ENCODE assay signal across 20 mouse cellular contexts in the genomic region with DNA sequence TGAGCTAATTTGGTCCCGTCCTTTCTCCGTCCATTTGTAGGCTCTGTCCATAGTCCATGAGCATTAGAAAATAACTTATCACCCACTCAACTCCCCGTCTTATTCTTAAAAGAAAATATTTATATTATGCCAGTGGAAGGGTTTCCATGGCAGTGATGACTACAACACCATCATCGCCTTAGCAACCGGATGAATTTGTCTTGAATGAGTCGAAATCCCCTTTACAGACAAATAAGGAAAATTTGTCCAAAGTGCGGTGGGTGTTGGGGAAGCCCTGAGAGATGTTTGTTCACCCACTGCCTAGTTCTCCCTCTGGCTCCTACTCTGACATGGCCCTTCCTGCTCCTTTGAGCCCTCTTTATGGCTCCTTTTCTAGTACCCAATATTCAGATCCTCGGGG. TPM values are rescaled to one million over a fixed set of nuclear protein-coding genes. Genes with fewer than 3 reads are reported as not detected.
"Had no signal": no experiment of that assay in that cellular context is flagged by ENCODE, and none has a peak within 500 bp of the region (broad histone marks: within the 10 kb centered on the region; RNA-seq: fewer than 3 reads in every experiment).

No protein-coding gene starts in this region.

- DNase-seq: kidney, adult 18-20 months; kidney, postnatal 10 days; kidney, postnatal 4 days; liver; lung, adult 18-20 months; spleen, adult 18-20 months; thymus, adult 18-20 months; thymus, postnatal 14 days had no signal

- H3K27me3 ChIP-seq: intestine, embryonic 15.5 days; limb, embryonic 12.5 days; midbrain, embryonic 12.5 days had no signal

- H3K9me3 ChIP-seq: intestine, embryonic 15.5 days; limb, embryonic 12.5 days; midbrain, embryonic 12.5 days had no signal

- H3K4me3 ChIP-seq: intestine, embryonic 15.5 days; limb, embryonic 12.5 days; midbrain, embryonic 12.5 days had no signal

- H3K9ac ChIP-seq: intestine, embryonic 15.5 days; limb, embryonic 12.5 days; liver, embryonic 14.5 days; midbrain, embryonic 12.5 days had no signal

- H3K27ac ChIP-seq: intestine, embryonic 15.5 days; limb, embryonic 12.5 days; liver, embryonic 14.5 days; midbrain, embryonic 12.5 days had no signal

- H3K4me2 ChIP-seq: intestine, embryonic 15.5 days; limb, embryonic 12.5 days; midbrain, embryonic 12.5 days had no signal

- H3K4me1 ChIP-seq: intestine, embryonic 15.5 days; limb, embryonic 12.5 days; midbrain, embryonic 12.5 days had no signal

- ATAC-seq: intestine, embryonic 15.5 days; midbrain, embryonic 16.5 days had no signal

- H3K36me3 ChIP-seq: intestine, embryonic 15.5 days; limb, embryonic 12.5 days; midbrain, embryonic 12.5 days had no signal

RNA-seq across cellular contexts. Expression of gene Crygs, which starts 42.7 kb away (rescaled TPM):
- total RNA-seq: layer of hippocampus, adult 8-10 months; layer of hippocampus, postnatal 25 days; left cerebral cortex, postnatal 10 days; megakaryocyte-erythroid progenitor cell, adult 5-6 weeks had no signal
- polyA plus RNA-seq: intestine, embryonic 15.5 days; limb, embryonic 12.5 days; liver, embryonic 14.5 days; lung, embryonic 16.5 days; midbrain, embryonic 12.5 days; midbrain, embryonic 16.5 days; neural tube, embryonic 14.5 days; stomach, embryonic 14.5 days had no signal
